Mouse (Mus musculus) heart, postnatal 14 days (tissue): ENCODE results near the gene Zfp750. TPM values are rescaled to one million over a fixed set of nuclear protein-coding genes. Genes with fewer than 3 reads are reported as not detected.

Experiments used
- DNase-seq, 2 experiments: peaks; one replicate each; pipeline ENCODE4 v3.0.0; 2021 to 2022
- intact Hi-C: fragments of 180-260 bp; cut with DNase I; formaldehyde crosslinking; loops from one replicate; pipeline ENCODE4 v1.15.1; 2025
- total RNA-seq, 2 experiments: library from RNA; stranded (reverse); gene quantifications; 2 replicates each; pipeline ENCODE4 v1.2.3; 2021

The Zfp750 gene
- total RNA-seq, 2 experiments from 2014 or later = not detected

- intact Hi-C loops = no loop called here
These were observed 39.5 kb downstream of the Zfp750 start for GRCm38 (mm10) chr11:121479476-121480203.

GRCm38 (mm10) chr11:121475699-121476415, 43.3 kb downstream of the Zfp750 start:
- DNase-seq = peak; percentile 78 to 83
- intact Hi-C loops = loop anchor here (1.0 kb wide), 1 partner anchor 332 kb away; no protein-coding TSS in a partner anchor

More at GRCm38 (mm10) chr11:121479476-121480203, 39.5 kb downstream of the Zfp750 start:
- DNase-seq = no peak

DNA sequence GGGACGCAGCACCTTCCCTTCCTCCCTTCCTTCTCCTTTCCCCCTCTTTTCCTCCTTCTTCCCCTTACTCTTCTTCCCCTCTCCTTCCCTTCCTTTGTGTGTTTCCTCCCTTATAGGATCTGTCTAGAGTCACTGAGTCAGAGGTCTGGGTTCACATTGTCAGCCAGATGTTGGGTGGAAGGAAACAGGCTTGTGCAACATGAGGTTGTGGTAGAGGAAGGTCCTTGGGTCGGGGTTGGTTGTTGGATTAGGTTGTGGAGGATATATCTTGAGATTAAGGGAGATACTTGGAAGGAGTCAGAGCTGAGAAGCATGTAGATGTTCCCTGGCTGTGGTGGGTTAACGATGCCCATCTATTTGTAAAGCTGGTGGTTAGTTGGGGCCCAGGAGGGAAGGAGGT, 44.3 kb downstream of the Zfp750 start:
- intact Hi-C loops = loop anchor here (1.0 kb wide), 1 partner anchor 333 kb away; no protein-coding TSS in a partner anchor

GRCm38 (mm10) chr11:121467408-121467807, 51.7 kb downstream of the Zfp750 start:
- intact Hi-C loops = no loop called here
- no peak for DNase-seq

More for the DNA sequence above, 44.3 kb downstream of the Zfp750 start:
- no peak for DNase-seq

Other genes with a start within 250 kb of the Zfp750 start
- gene Wdr45b, start 164.9 kb downstream of the Zfp750 start, total RNA-seq = 10 to 100 TPM; 42.0 to 43.6 TPM
- 1 to 10 TPM; 2.0 to 3.3 TPM for gene Rab40b, start 131.1 kb downstream of the Zfp750 start, total RNA-seq
- 1 to 10 TPM; 6.9 to 8.3 TPM for gene Fn3krp, start 97.9 kb downstream of the Zfp750 start, total RNA-seq
- gene Fn3k, start 84.4 kb downstream of the Zfp750 start, total RNA-seq = 10 to 100 TPM; 22.2 to 23.0 TPM
- gene Tbcd, start 67.4 kb downstream of the Zfp750 start, total RNA-seq = 10 to 100 TPM; 13.9 to 14.3 TPM
- gene B3gntl1, start 153.8 kb upstream of the Zfp750 start, total RNA-seq = 1 to 10 TPM; 3.6 to 4.7 TPM
- gene Metrnl, start 182.2 kb upstream of the Zfp750 start, total RNA-seq = 10 to 100 TPM; 20.4 to 22.7 TPM